Mouse (Mus musculus) embryonic fibroblast, embryonic 13.5 days (primary cell): ENCODE results near the gene Gm11985.

Source experiments
- CTCF ChIP-seq: IDR thresholded peaks from 2 replicates; pipeline ENCODE4 v1.5.1; 2011; ENCODE audit warnings: mild to moderate bottlenecking, control low read depth, low read length, moderate library complexity, borderline replicate concordance; ENCODE audit not compliant: insufficient read depth
- POLR2A ChIP-seq: IDR thresholded peaks from 2 replicates; pipeline ENCODE4 v1.6.1; 2011; ENCODE audit warnings: low read depth, mild to moderate bottlenecking, control low read depth, low read length, moderate library complexity

DNA sequence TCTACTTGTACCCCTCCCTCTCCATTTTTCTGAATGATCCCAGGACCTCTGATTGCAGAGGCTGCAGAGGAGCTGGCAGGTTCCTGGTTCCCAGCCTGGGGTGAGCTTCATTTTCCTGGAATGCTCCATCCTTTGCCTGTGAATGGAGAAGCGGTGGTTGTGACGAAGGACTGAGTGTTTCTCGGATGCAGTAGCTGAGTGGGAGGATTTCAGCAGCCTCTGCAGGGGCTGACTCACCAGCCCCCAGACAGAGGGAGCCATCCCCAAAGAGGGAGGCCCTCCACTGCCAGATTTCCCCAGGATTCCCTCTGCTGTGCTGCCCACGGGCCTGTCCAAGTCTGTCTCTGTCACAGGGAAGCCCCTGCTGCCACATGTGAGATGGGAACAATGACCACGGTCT is 54.0 kb downstream of the Gm11985 start:
- TF ChIP-seq CTCF (no peak), POLR2A (no peak)
